Mouse (Mus musculus) heart, embryonic 11.5 days (tissue): ENCODE results near the gene Gkn1. TPM values are rescaled to one million over a fixed set of nuclear protein-coding genes. Genes with fewer than 3 reads are reported as not detected.

Experiments
- ATAC-seq: fragments of 200-750 bp; cut with Nextera tagmentation; replicated peaks from 2 replicates; pipeline ENCODE4 v1.8.0; 2017; ENCODE audit warnings: moderate library complexity; ENCODE audit not compliant: insufficient number of reproducible peaks, low FRiP score, low TSS enrichment
- H3K27ac ChIP-seq: fragments of 300-500 bp; sonication (generic); 2 replicates; pipeline ENCODE4 v1.5.1; 2014; ENCODE audit warnings: mild to moderate bottlenecking, low read depth, low read length
- H3K27me3 ChIP-seq: fragments of 300-500 bp; sonication (generic); 2 replicates; pipeline ENCODE4 v1.6.1; 2014; ENCODE audit warnings: mild to moderate bottlenecking, low read length, mixed read lengths; ENCODE audit not compliant: control insufficient read depth, insufficient read depth
- H3K36me3 ChIP-seq: fragments of 300-500 bp; sonication (generic); 2 replicates; pipeline ENCODE4 v1.6.1; 2014; ENCODE audit warnings: mild to moderate bottlenecking, low read length, moderate library complexity, mixed read lengths; ENCODE audit not compliant: control insufficient read depth, insufficient read depth
- H3K4me1 ChIP-seq: fragments of 300-500 bp; sonication (generic); 2 replicates; pipeline ENCODE4 v1.6.1; 2014; ENCODE audit warnings: low read length; ENCODE audit not compliant: control insufficient read depth, insufficient read depth
- H3K4me2 ChIP-seq: fragments of 300-500 bp; sonication (generic); 2 replicates; pipeline ENCODE4 v1.6.1; 2014; ENCODE audit warnings: mild to moderate bottlenecking, moderate library complexity
- H3K4me3 ChIP-seq: fragments of 300-500 bp; sonication (generic); 2 replicates; pipeline ENCODE4 v1.5.1; 2014; ENCODE audit warnings: low read depth, low read length
- H3K9ac ChIP-seq: fragments of 300-500 bp; sonication (generic); 2 replicates; pipeline ENCODE4 v1.6.1; 2014; ENCODE audit warnings: mild to moderate bottlenecking, low read depth, low read length, moderate library complexity
- H3K9me3 ChIP-seq: fragments of 300-500 bp; sonication (generic); replicated peaks from 2 replicates; pipeline ENCODE4 v1.6.1; 2016; ENCODE audit warnings: low read length; ENCODE audit not compliant: control insufficient read depth
- WGBS: fragments of 180-500 bp; shearing (Covaris S2); extraction: QIAGEN DNeasy Blood & Tissue Kit; methylation state at CpG from one replicate; pipeline ENCODE4 v1.1.7; 2014; ENCODE audit not compliant: insufficient replicate concordance; 5-methylcytosine and 5-hydroxymethylcytosine counted together
- polyA plus RNA-seq: library from polyadenylated mRNA; unstranded; fragments of >200 nt; fragmentation: Nextera tagmentation; extraction: Ambion mirVana; gene quantifications from 2 replicates; pipeline ENCODE4 v1.2.1, GENCODE M21; 2014

Gene Gkn1
- polyA plus RNA-seq, 1 experiment from 2014 or later = not detected

DNA sequence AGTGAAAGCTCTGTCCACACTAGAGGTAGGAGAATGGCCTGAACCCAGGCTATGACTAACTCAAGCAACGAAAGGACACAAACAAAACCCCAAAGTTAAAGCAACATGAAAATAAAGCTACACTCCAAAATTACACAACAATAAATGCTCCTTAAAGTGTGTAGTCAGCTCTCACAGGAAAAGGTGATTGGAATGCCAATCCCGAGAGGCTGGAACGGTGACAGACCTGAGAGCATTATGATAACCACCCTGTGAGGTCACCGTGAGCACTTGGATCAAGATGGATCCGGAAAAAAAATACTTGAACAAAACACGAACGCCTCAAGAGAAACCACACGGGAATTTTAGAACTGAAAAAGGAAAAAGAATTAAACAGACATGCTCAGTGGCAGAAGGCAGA, 46.3 kb downstream of the Gkn1 start:
- H3K36me3 ChIP-seq = no peaks in the 10 kb centered on the region
- H3K4me2 ChIP-seq = no peak overlapping the region
- no peak overlapping the region for H3K27ac ChIP-seq
- H3K27me3 ChIP-seq = no peaks in the 10 kb centered on the region
- H3K4me3 ChIP-seq = no peak overlapping the region
- no peaks in the 10 kb centered on the region for H3K9me3 ChIP-seq
- no peaks in the 10 kb centered on the region for H3K4me1 ChIP-seq
- ATAC-seq = no peak
- no peak overlapping the region for H3K9ac ChIP-seq
- WGBS = 70% methylated on average over 8 of the region's 8 CpGs

DNA sequence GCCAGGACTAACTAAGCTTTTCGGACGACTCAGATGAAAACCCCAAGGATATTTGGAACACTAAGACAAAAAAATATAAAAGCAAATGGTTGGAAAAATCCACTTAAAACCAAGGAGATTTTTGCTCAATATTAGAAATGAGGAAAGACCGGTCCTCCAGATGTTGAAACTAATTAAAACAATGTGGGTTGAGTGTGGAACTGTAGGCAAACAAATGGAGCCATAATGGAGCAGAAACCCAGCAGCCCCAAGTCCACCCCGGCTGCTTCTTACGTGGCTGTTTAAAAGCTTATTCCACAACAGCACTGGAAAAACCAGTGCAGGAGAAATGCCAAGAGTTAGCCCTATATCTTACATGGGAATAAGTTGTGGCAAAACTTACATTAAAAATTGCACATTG, 48.0 kb downstream of the Gkn1 start:
- 87% methylated on average over 5 of the region's 5 CpGs for WGBS
- H3K9me3 ChIP-seq = no peaks in the 10 kb centered on the region
- H3K27ac ChIP-seq = no peak overlapping the region
- no peaks in the 10 kb centered on the region for H3K27me3 ChIP-seq
- ATAC-seq = no peak
- H3K4me2 ChIP-seq = no peak overlapping the region
- H3K9ac ChIP-seq = no peak overlapping the region
- H3K4me1 ChIP-seq = no peaks in the 10 kb centered on the region
- H3K36me3 ChIP-seq = no peaks in the 10 kb centered on the region
- no peak overlapping the region for H3K4me3 ChIP-seq

DNA sequence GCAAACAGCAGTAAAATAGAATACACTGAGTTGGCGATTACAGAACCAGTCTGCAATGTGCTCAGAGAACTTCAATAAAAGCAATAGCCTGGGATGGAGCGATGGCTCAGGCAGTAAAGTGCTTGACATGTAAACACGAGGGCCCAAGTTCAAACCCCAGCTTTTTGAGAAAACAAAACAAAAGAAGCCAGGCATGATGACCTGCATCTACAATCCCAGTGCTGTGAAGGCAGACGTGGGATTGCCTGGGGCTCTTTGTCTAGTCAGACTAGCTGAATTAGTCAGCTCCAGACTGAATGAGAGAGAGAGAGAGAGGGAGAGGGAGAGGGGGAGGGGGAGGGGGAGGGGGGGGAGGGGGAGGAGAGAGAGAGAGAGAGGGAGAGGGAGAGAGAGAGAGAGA, 48.8 kb downstream of the Gkn1 start:
- no peak overlapping the region for H3K4me2 ChIP-seq
- no peak for ATAC-seq
- no peak overlapping the region for H3K4me3 ChIP-seq
- WGBS = 69% methylated on average over 4 of the region's 4 CpGs
- H3K4me1 ChIP-seq = no peaks in the 10 kb centered on the region
- H3K9me3 ChIP-seq = no peaks in the 10 kb centered on the region
- H3K36me3 ChIP-seq = no peaks in the 10 kb centered on the region
- H3K9ac ChIP-seq = no peak overlapping the region
- no peaks in the 10 kb centered on the region for H3K27me3 ChIP-seq
- H3K27ac ChIP-seq = no peak overlapping the region

Other genes with a start within 250 kb of the Gkn1 start
- gene D6Ertd527e, start 246.2 kb downstream of the Gkn1 start, polyA plus RNA-seq = 0.13 and 0.17 TPM in 2 replicates
- 3.9 and 4.5 TPM in 2 replicates for gene Antxr1, start 15.1 kb downstream of the Gkn1 start, polyA plus RNA-seq
- not detected in 2 replicates for gene Gkn2, start 22.4 kb upstream of the Gkn1 start, polyA plus RNA-seq
- gene Gkn3, start 38.0 kb upstream of the Gkn1 start, polyA plus RNA-seq = 1.3 and 2.1 TPM in 2 replicates
- gene Bmp10, start 78.1 kb upstream of the Gkn1 start, polyA plus RNA-seq = 8.0 and 8.2 TPM in 2 replicates
- 1.1 and 1.6 TPM in 2 replicates for gene Arhgap25, start 182.3 kb upstream of the Gkn1 start, polyA plus RNA-seq
- gene Prokr1, start 239.8 kb upstream of the Gkn1 start, polyA plus RNA-seq = 1.8 and 3.0 TPM in 2 replicates